Mouse (Mus musculus): ENCODE data around the gene Spdye4b.

GRCm38 (mm10) chr5:143196506-143196905, 15.7 kb downstream of the Spdye4b start:
- TF ChIP-seq CTCF (IDR thresholded peaks at IDR 0.05; ENCODE audit: control insufficient read depth, insufficient read depth, insufficient replicate concordance, low read depth, low read length) (no peak), POLR2A (IDR thresholded peaks at IDR 0.05; ENCODE audit: control insufficient read depth, low read depth, low read length) (no peak)
